9 mouse cellular contexts compared by ENCODE assay signal in the genomic region with DNA sequence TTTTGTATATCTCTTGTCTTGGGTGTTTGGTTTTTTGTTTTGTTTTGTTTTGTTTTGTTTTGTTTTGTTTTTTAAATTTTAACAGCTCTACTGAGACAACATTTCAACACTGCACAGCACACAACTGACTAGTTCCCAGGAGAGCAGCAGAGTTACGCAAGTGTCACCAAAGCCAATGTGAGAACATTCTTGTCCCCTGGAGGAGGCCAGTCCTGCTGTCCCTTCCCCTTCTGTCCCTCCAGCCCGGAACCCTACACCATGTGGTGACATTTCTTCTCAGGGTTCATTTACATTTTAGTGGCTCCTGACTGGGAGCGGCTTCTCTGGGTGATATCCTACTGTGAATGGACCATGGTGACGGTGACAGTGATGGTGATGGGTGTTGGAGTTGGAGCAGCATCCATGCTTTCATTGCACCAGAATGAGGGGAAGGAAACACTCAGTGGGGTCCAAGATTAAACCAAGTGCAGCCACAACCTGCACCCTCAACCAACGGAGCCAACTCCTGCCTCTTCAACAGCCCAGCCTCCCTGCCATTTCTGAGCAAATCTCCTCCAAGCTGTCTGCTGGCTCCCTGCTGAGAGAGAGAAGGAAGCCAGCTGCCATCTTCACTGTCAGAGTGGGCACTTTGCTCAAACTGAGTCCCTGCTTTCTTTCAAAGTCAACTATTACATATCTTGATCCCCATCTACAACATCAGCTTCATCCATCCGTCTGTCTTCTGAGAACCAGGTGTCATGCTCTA. TPM values are rescaled to one million over a fixed set of nuclear protein-coding genes. Genes with fewer than 3 reads are reported as not detected.
DNase-seq lines count a peak whose midpoint lies in the region; ATAC-seq and TF ChIP-seq lines count a peak whose summit lies in the region.
"Had no signal": no experiment of that assay in that cellular context is flagged by ENCODE, and none has a peak within 500 bp of the region (broad histone marks: within the 10 kb centered on the region; RNA-seq: fewer than 3 reads in every experiment).

No protein-coding gene starts in this region.

- H3K4me3 ChIP-seq in liver, adult 2 months (ENCODE audit: insufficient read depth, low read depth, low read length): no peak overlapping the region
- no peak overlapping the region for H3K4me3 ChIP-seq in liver, embryonic 11.5 days (ENCODE audit: low read depth, low read length)
- H3K4me3 ChIP-seq in hindbrain, postnatal 0 days (ENCODE audit: low read length): no peak overlapping the region
- no peak overlapping the region for H3K4me3 ChIP-seq in neural tube, embryonic 15.5 days (replicated peaks)
- H3K4me3 ChIP-seq: neural tube, embryonic 12.5 days had no signal

- H3K9me3 ChIP-seq in liver, embryonic 11.5 days (ENCODE audit: control insufficient read depth, low read length): no peaks in the 10 kb centered on the region
- no peaks in the 10 kb centered on the region for H3K9me3 ChIP-seq in hindbrain, postnatal 0 days (ENCODE audit: low read length)
- H3K9me3 ChIP-seq in neural tube, embryonic 15.5 days (replicated peaks): no peaks in the 10 kb centered on the region
- H3K9me3 ChIP-seq: neural tube, embryonic 12.5 days had no signal

- WGBS in liver, adult 2 months: 66% methylated on average over 6 of the region's 6 CpGs
- 50% methylated on average over 6 of the region's 6 CpGs for WGBS in liver, embryonic 11.5 days
- 38% methylated on average over 6 of the region's 6 CpGs for WGBS in hindbrain, postnatal 0 days
- 48% methylated on average over 6 of the region's 6 CpGs for WGBS in neural tube, embryonic 15.5 days

- peak; percentile 67 for DNase-seq in adrenal gland, postnatal 14 days
- DNase-seq in adrenal gland, adult 18-20 months (ENCODE audit: low spot score in 2 of 2): no peak
- peak; percentile 77 for DNase-seq in liver, adult 2 months (ENCODE audit: extremely low read depth, low read depth, low spot score)
- no peak for DNase-seq in liver, embryonic 11.5 days (ENCODE audit: low spot score)
- DNase-seq in hindbrain, postnatal 0 days (ENCODE audit: low spot score): no peak
- DNase-seq in urinary bladder, adult 18-20 months (ENCODE audit: low spot score in 2 of 2): no peak

- no peak for ATAC-seq in liver, embryonic 11.5 days (replicated peaks; ENCODE audit: low FRiP score)
- no peak for ATAC-seq in hindbrain, postnatal 0 days
- no peak for ATAC-seq in neural tube, embryonic 15.5 days (ENCODE audit: low FRiP score)
- no peak for ATAC-seq in inflammation-experienced regulatory T-cells, adult 6 months

- no peak overlapping the region for H3K4me2 ChIP-seq in liver, embryonic 11.5 days
- H3K4me2 ChIP-seq in hindbrain, postnatal 0 days (ENCODE audit: low read depth, low read length): no peak overlapping the region
- H3K4me2 ChIP-seq in neural tube, embryonic 15.5 days: no peak overlapping the region
- H3K4me2 ChIP-seq: neural tube, embryonic 12.5 days had no signal

- peaks cover 21% of the 10 kb centered on the region for H3K4me1 ChIP-seq in liver, adult 2 months (ENCODE audit: control insufficient read depth, insufficient read depth, low read length)
- H3K4me1 ChIP-seq in liver, embryonic 11.5 days (replicated peaks; ENCODE audit: control insufficient read depth, insufficient read depth, low read length): peaks cover 31% of the 10 kb centered on the region
- peaks cover 50% of the 10 kb centered on the region for H3K4me1 ChIP-seq in hindbrain, postnatal 0 days (ENCODE audit: insufficient read depth, low read length)
- peaks cover 77% of the 10 kb centered on the region for H3K4me1 ChIP-seq in neural tube, embryonic 15.5 days

- no peaks in the 10 kb centered on the region for H3K27me3 ChIP-seq in liver, adult 2 months (ENCODE audit: control insufficient read depth, insufficient read depth, low read length)
- no peaks in the 10 kb centered on the region for H3K27me3 ChIP-seq in liver, embryonic 11.5 days (replicated peaks; ENCODE audit: control insufficient read depth, insufficient read depth, low read length)
- no peaks in the 10 kb centered on the region for H3K27me3 ChIP-seq in hindbrain, postnatal 0 days (ENCODE audit: insufficient read depth, low read length)
- no peaks in the 10 kb centered on the region for H3K27me3 ChIP-seq in neural tube, embryonic 15.5 days (replicated peaks)
- H3K27me3 ChIP-seq: neural tube, embryonic 12.5 days had no signal

- H3K36me3 ChIP-seq in liver, adult 2 months (ENCODE audit: control insufficient read depth, insufficient read depth, low read length): no peaks in the 10 kb centered on the region
- no peaks in the 10 kb centered on the region for H3K36me3 ChIP-seq in liver, embryonic 11.5 days (ENCODE audit: control insufficient read depth, insufficient read depth, low read length)
- no peaks in the 10 kb centered on the region for H3K36me3 ChIP-seq in hindbrain, postnatal 0 days (ENCODE audit: insufficient read depth, low read length)
- H3K36me3 ChIP-seq in neural tube, embryonic 15.5 days: no peaks in the 10 kb centered on the region
- H3K36me3 ChIP-seq: neural tube, embryonic 12.5 days had no signal

- no peak for TF ChIP-seq CTCF in liver, adult 2 months (IDR thresholded peaks at IDR 0.05; ENCODE audit: low read depth, low read length)
- no peak for TF ChIP-seq CTCF in hindbrain, postnatal 0 days (IDR thresholded peaks at IDR 0.05; ENCODE audit: low read depth)

- no peak overlapping the region for H3K9ac ChIP-seq in liver, adult 2 months (ENCODE audit: low read depth, low read length)
- H3K9ac ChIP-seq in liver, embryonic 11.5 days (ENCODE audit: low read depth, low read length): no peak overlapping the region
- H3K9ac ChIP-seq in hindbrain, postnatal 0 days (replicated peaks; ENCODE audit: low read length): no peak overlapping the region
- H3K9ac ChIP-seq in neural tube, embryonic 15.5 days (replicated peaks): no peak overlapping the region
- H3K9ac ChIP-seq: neural tube, embryonic 12.5 days had no signal

- TF ChIP-seq POLR2A in liver, adult 2 months (IDR thresholded peaks at IDR 0.05; ENCODE audit: extremely low read depth, insufficient read depth, low read length): no peak

- H3K27ac ChIP-seq in liver, adult 2 months (replicated peaks; ENCODE audit: insufficient read depth, low read depth, low read length): 0 out of 2 replicates have a peak overlapping the region, but pooled peaks have one; percentile 24
- no peak overlapping the region for H3K27ac ChIP-seq in liver, embryonic 11.5 days (ENCODE audit: low read depth, low read length)
- H3K27ac ChIP-seq in hindbrain, postnatal 0 days: peak overlapping the region; percentile 73
- peak overlapping the region; percentile 62 for H3K27ac ChIP-seq in neural tube, embryonic 15.5 days (replicated peaks)
- H3K27ac ChIP-seq: neural tube, embryonic 12.5 days had no signal

- no peaks in the 10 kb centered on the region; the same call in 1 of the 2 replicates for H3K79me2 ChIP-seq in liver, adult 2 months (ENCODE audit: control insufficient read depth, insufficient read depth, low read length)

RNA-seq across cellular contexts. Expression of gene Rasa3, which starts 32.3 kb away (rescaled TPM):
- 29.4 and 39.3 TPM in 2 replicates for total RNA-seq in adrenal gland, postnatal 14 days (2021)
- total RNA-seq in adrenal gland, adult 18-20 months (2021): 10 to 100 TPM; 19.1 to 30.6 TPM
- 10.3 TPM in 2 replicates for total RNA-seq in liver, adult 2 months (2014; rRNA removed)
- 6.1 and 6.6 TPM in 2 replicates for polyA plus RNA-seq in liver, adult 2 months (2012; rRNA removed)
- polyA plus RNA-seq in liver, embryonic 11.5 days (2014; fragmentation: Nextera tagmentation; extraction: Ambion mirVana): 37.2 and 38.2 TPM in 2 replicates
- total RNA-seq in hindbrain, postnatal 0 days (2014; rRNA removed): 84.7 and 85.2 TPM in 2 replicates
- 29.4 and 33.5 TPM in 2 replicates for polyA plus RNA-seq in hindbrain, postnatal 0 days (2015; fragmentation: Nextera tagmentation; extraction: Ambion mirVana)
- polyA plus RNA-seq in neural tube, embryonic 15.5 days (2015; fragmentation: Nextera tagmentation; extraction: Ambion mirVana): 38.8 and 39.3 TPM in 2 replicates
- 100 to 1,000 TPM in 1 of 3 experiments, 10 to 100 TPM in 2; 96.4 to 121 (median 96.5) TPM for polyA plus RNA-seq in inflammation-experienced regulatory T-cells, adult 6 months (2017; shearing (Covaris generic))

Comparison
In these comparisons a context has a peak if more than half of its experiments do, and no peak if none do; other contexts are left out.
1. DNase-seq: peak in adrenal gland, postnatal 14 days (single experiment) and liver, adult 2 months (single experiment); none in adrenal gland, adult 18-20 months (0 of 2), liver, embryonic 11.5 days (single experiment), hindbrain, postnatal 0 days (single experiment) and urinary bladder, adult 18-20 months (0 of 2).